Mouse (Mus musculus) testis, adult 10 weeks (tissue): Measurements from ENCODE around the gene Timm22. TPM values are rescaled to one million over a fixed set of nuclear protein-coding genes. Genes with fewer than 3 reads are reported as not detected.

Experiments used
- polyA plus RNA-seq: library from polyadenylated mRNA; stranded (reverse); fragments of 350-450 nt; fragmentation: Illumina TruSeq; extraction: RNeasy Lipid Tissue Mini Kit (QIAGEN cat#74804); gene quantifications from one replicate; pipeline ENCODE4 v1.2.3, GENCODE M21; 2014; ENCODE audit warnings: low read depth, low replicate concordance

Gene Timm22
- 2.3 TPM for polyA plus RNA-seq

DNA sequence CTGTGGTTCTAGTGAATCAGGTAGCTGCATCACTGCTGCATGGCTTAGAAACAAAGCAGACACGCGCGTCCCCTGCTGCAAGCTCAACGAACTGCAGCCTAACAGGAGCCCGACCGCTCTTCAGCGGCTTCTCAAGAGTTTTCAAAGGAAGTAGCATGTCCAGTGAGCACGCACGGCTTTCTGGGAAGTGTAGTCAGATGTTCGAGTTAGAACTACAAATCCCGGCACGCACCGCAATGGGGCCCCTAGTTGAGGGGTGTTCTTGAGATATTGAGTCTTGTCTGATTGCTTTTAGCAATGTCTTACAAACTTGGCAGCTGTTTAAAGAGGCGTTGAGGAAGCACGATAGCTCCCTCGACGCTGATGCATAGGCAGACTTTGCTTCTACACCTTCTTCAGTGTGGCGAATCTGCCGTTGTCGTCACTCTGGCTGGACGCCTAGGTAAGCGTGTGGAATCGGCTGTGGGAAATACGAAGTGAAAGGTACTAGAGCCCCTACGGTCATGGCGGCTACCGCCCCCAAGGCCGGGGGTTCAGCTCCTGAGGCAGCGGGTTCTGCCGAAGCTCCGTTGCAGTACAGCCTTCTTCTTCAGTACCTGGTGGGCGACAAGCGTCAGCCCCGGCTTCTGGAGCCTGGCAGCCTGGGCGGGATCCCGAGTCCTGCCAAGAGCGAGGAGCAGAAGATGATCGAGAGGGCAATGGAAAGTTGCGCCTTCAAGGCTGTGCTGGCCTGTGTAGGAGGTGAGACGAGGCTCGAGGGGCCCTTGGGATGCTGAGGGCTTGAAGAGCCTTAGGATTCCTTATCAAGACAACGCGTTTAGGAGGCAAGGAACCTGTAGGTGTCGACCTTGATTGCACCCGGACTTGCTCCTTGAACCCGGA lies at the start of gene Timm22:
TSS of gene Timm22 (plus strand) at position 251 of the 882 bp plus-strand sequence.

DNA sequence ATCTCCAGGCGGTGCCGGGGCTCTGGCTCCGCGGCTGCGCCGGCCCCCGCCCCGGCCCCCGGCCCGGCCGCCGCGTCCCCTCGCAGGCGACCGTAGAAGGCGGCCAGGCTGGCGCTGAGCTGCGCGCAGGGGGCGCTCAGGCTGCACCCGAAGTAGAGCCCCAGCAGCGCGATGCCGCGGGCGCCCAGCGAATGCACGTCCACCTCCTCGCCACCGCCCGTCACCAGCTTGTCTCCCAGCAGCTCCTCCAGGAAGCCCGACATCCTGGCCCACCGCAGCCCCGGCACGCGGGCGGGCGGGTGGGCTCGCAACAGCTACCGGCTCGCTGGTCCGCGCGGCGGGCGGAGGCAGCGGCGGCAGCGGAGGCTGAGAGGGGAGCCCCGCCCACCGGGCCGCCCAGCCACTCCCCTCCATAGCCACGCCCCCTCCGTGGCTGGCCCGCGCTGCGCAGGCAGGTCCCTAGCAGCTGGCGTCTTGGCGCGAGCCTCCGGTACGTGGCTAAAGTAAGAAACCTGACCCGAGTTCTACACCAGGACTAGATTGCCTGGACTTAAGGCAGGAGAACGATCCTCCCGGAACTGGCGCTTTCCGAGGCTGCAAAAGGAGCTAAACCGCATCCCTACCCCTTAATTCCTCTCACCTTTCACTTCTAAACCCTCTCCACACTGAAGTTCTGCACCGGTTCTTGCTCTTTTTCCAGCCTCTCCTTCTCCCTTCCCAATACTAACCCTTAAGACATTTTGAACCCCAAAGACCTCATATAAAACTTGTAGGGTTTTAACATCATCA lies 7.8 kb upstream of the Timm22 start, which contains the start of gene Nxn:
TSS of gene Nxn (minus strand) at position 343 of the 789 bp plus-strand sequence.

Other genes starting within 250 kb of the Timm22 start
- gene Vps53, start 227.3 kb upstream of the Timm22 start, polyA plus RNA-seq: 17.0 TPM
- 2.3 TPM for gene Fam57a, start 227.3 kb upstream of the Timm22 start, polyA plus RNA-seq
- 1,688 TPM for gene Dbil5, start 189.3 kb upstream of the Timm22 start, polyA plus RNA-seq
- gene Gemin4, start 189.3 kb upstream of the Timm22 start, polyA plus RNA-seq: 16.4 TPM
- gene Mrm3, start 163.2 kb upstream of the Timm22 start, polyA plus RNA-seq: 2.5 TPM
- 46.5 TPM for gene Glod4, start 163.2 kb upstream of the Timm22 start, polyA plus RNA-seq
- 34.5 TPM for gene Nxn, start 7.8 kb upstream of the Timm22 start, polyA plus RNA-seq
- gene Abr, start 215.4 kb downstream of the Timm22 start, polyA plus RNA-seq: 3.2 TPM